Mouse (Mus musculus) pancreas, adult 10 weeks (tissue): ENCODE measurements around the gene Cd200r4. TPM values are rescaled to one million over a fixed set of nuclear protein-coding genes. Genes with fewer than 3 reads are reported as not detected.

ENCODE experiments used
- polyA plus RNA-seq: library from polyadenylated mRNA; stranded (reverse); fragments of 350-450 nt; fragmentation: Illumina TruSeq; extraction: RNeasy Lipid Tissue Mini Kit (QIAGEN cat#74804); gene quantifications from one replicate; pipeline ENCODE4 v1.2.3, GENCODE M21; 2015; ENCODE audit warnings: low read depth, low replicate concordance; ENCODE audit not compliant: insufficient read depth

Gene Cd200r4
- polyA plus RNA-seq: not detected

DNA sequence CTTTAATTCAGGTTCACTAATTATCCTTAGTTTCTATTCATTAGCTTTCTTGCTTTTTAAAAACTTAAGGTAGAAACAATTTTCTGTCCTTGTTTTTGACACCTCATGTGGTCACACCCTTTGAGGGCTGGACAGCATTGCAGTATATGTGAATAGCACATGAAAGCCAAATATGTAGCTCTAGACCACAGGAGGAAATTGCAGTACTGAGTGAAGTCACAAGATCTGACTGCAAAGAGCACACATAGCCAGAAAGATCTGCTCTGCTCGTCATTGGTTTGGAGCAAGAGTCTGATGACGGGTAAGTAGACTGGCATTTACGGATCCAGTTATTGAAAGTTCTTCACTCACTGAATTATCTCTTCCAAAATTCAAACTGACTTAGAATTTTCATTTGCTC, at the start of gene Cd200r4:
Gene Cd200r4, plus strand, starts transcription at position 190 of the 400 bp plus-strand sequence.

DNA sequence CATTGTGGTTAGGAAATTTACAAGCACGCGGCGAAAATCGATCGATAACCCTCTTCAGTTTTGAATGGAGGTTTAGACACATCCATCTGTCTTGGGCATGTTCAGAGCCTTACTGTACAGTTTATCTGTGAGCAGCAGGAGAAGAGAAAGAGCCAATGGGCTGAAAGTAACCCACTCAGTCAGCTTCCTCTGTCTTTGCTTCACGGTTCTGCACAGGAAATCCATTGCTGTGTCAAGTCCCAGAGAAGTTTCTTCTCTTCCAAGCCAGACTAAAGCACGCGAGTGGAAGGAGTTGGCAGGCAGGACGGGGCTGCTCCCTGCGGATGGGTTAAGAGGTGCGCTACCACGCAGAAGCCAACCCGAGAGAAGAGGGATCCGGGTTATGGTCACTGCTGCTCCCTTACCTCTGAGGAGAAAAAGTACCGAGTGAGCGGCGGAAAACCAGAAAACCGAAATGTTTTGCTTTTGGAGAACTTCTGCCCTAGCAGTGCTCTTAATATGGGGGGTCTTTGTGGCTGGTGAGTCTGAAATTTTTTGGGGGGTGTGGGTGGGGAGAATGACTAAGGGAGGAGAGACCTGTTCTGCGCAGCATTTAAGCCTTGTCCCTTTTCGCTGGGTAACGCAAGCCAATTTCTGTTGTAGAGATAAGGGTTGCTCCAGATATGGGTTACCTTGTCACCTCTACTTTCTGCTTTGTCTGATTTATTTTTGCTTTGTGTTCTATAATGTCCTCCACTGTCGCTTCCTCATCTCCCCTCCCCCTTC, 45.8 kb upstream of the Cd200r4 start, which contains the start of gene Cd200r1:
Gene Cd200r1, plus strand, starts transcription at position 182 of the 765 bp plus-strand sequence.

DNA sequence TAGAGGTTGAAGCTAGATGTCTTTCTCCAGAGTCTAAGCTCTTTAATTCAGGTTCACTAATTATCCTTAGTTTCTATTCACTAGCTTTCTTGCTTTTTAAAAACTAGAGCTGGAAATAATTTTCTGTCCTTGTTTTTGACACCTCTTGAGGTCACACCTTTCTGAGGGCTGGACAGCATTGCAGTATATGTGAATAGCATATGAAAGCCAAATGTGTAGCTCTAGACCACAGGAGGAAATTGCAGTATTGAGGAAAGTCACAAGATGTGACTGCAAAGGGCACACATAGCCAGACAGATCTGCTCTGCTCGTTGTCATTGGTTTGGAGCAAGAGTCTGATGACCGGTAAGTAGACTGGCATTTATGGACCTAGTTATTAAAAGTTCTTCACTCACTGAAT, 55.3 kb downstream of the Cd200r4 start, which contains the start of gene Cd200r2:
Gene Cd200r2, plus strand, starts transcription at position 301 of the 400 bp plus-strand sequence.

Other genes starting within 250 kb of the Cd200r4 start
- 1.7 TPM for gene Nepro, start 87.4 kb upstream of the Cd200r4 start, polyA plus RNA-seq
- gene Gtpbp8, start 65.4 kb upstream of the Cd200r4 start, polyA plus RNA-seq: 4.7 TPM
- not detected for gene Cd200r1, start 46.0 kb upstream of the Cd200r4 start, polyA plus RNA-seq
- gene Cd200r2, start 55.4 kb downstream of the Cd200r4 start, polyA plus RNA-seq: not detected
- gene Cd200r3, start 131.9 kb downstream of the Cd200r4 start, polyA plus RNA-seq: not detected